Mouse (Mus musculus) thymus, postnatal 14 days (tissue): ENCODE measurements around the gene Shtn1.

Source experiments
- DNase-seq: peaks from one replicate; pipeline ENCODE4 v3.0.0; 2021

Shtn1 gene

GRCm38 (mm10) chr19:58963011-58963410, 112.9 kb downstream of the Shtn1 start:
- DNase-seq, result no peak

GRCm38 (mm10) chr19:58954779-58955178, 121.1 kb downstream of the Shtn1 start:
- no peak for DNase-seq

- DNase-seq, result no peak
Measured at GRCm38 (mm10) chr19:58952236-58952635, 123.7 kb downstream of the Shtn1 start.

GRCm38 (mm10) chr19:58951521-58951920, 124.4 kb downstream of the Shtn1 start:
- DNase-seq, result no peak

GRCm38 (mm10) chr19:58945959-58946358, 129.9 kb downstream of the Shtn1 start:
- DNase-seq, result no peak

- peak; percentile 94 for DNase-seq
Measured at GRCm38 (mm10) chr19:58942841-58943828, 132.8 kb downstream of the Shtn1 start, which contains the start of the genes Eno4 and Hspa12a. TSS of gene Eno4 (plus strand) at chr19:58943425. TSS of gene Hspa12a (minus strand) at chr19:58943654.

GRCm38 (mm10) chr19:58933062-58933461, 142.8 kb downstream of the Shtn1 start:
- DNase-seq, result no peak

- no peak for DNase-seq
Measured at GRCm38 (mm10) chr19:58931081-58931800, 144.7 kb downstream of the Shtn1 start.
